Mouse (Mus musculus) E14TG2a.4 (cell line): ENCODE results near the gene Asic3.

Experiments used
- H3K27me3 ChIP-seq: 2 replicates; pipeline ENCODE4 v1.6.1; 2014; ENCODE audit warnings: low read length, control low read depth; ENCODE audit not compliant: insufficient read depth
- H3K36me3 ChIP-seq: 2 replicates; pipeline ENCODE4 v1.6.1; 2014; ENCODE audit warnings: low read length, control low read depth; ENCODE audit not compliant: insufficient read depth
- H3K4me1 ChIP-seq: replicated peaks from 2 replicates; pipeline ENCODE4 v1.6.1; 2014; ENCODE audit warnings: low read depth, low read length, control low read depth
- H3K4me3 ChIP-seq: replicated peaks from 2 replicates; pipeline ENCODE4 v1.5.1; 2014; ENCODE audit warnings: mild to moderate bottlenecking, low read length
- H3K9me3 ChIP-seq: 2 replicates; pipeline ENCODE4 v1.6.1; 2014; ENCODE audit warnings: low read length, control low read depth
- CTCF ChIP-seq: conservative IDR thresholded peaks from 2 replicates; pipeline ENCODE4 v1.5.1; 2014; ENCODE audit warnings: low read length
- NANOG ChIP-seq: IDR thresholded peaks from 2 replicates; pipeline ENCODE4 v1.6.1; 2014; ENCODE audit warnings: borderline replicate concordance, low read length, mixed read lengths
- POU5F1 ChIP-seq: IDR thresholded peaks from 2 replicates; pipeline ENCODE4 v1.6.1; 2014; ENCODE audit warnings: low read length, borderline replicate concordance

Asic3 gene

GRCm38 (mm10) chr5:24427285-24427633 lies 14.1 kb downstream of the Asic3 start:
- Histone ChIP-seq H3K36me3 (peaks cover 28% of the 10 kb centered on the region), H3K9me3 (peaks cover 7% of the 10 kb centered on the region), H3K27me3 (peaks cover 38% of the 10 kb centered on the region), H3K4me1 (peaks cover 63% of the 10 kb centered on the region), H3K4me3 (peak overlapping the region; percentile 81)
- TF ChIP-seq NANOG (no peak), CTCF (no peak), POU5F1 (no peak)

DNA sequence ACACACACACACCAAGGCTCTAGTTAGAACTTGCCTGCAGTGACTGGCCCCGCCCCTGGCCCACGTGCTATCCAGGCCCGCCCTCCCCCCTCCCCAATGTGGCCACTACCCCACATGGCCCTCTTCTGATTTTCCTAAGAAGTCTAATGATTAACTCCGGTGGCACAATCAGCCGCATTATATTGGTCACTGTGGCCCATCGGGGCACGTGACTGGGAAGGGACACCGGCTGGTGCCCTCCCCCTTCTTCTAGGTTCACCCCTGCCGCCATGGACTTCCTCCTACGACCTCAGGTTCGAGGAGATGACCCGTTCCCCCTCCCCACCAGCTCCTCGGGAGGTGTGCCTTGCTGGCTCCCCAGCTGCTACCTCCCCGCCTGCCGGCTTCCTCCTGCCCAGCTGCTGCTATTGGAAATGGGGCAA lies 14.8 kb downstream of the Asic3 start:
- TF ChIP-seq NANOG (no peak), CTCF (no peak), POU5F1 (no peak)
- peaks cover 38% of the 10 kb centered on the region for H3K27me3 ChIP-seq
- peaks cover 35% of the 10 kb centered on the region for H3K36me3 ChIP-seq
- H3K9me3 ChIP-seq, result peaks cover 7% of the 10 kb centered on the region
- H3K4me3 ChIP-seq, result peak overlapping the region; percentile 66
- H3K4me1 ChIP-seq, result peaks cover 64% of the 10 kb centered on the region

DNA sequence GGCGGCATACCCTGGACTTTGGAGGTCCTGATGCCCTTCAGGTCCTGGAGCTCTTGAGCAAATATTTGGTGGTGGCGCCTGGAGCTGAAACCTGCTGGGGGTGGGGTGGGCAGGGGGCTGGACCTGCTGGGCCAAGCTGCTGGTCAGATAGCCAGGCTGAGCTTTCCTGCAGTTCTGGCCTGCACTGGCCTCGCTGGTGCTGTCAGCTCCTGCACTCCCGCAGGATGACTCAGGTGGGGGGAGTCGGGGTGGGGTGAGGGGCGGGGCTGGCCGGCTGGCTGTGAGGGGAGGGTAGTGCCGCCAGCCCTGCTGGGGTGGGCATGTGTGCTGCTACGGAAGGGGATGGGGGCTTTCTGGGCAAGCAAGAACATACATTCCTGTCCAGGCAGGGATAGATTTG lies 15.4 kb downstream of the Asic3 start:
- H3K27me3 ChIP-seq, result peaks cover 38% of the 10 kb centered on the region
- H3K36me3 ChIP-seq, result peaks cover 38% of the 10 kb centered on the region
- peaks cover 7% of the 10 kb centered on the region for H3K9me3 ChIP-seq
- TF ChIP-seq NANOG (no peak), CTCF (no peak), POU5F1 (no peak)
- peak overlapping the region; percentile 66 for H3K4me3 ChIP-seq
- peaks cover 65% of the 10 kb centered on the region for H3K4me1 ChIP-seq

GRCm38 (mm10) chr5:24433993-24434392 lies 20.8 kb downstream of the Asic3 start:
- peaks cover 3% of the 10 kb centered on the region; the same call in 1 of the 2 replicates for H3K27me3 ChIP-seq
- no peaks in the 10 kb centered on the region for H3K9me3 ChIP-seq
- no peak for TF ChIP-seq POU5F1
- no peak for TF ChIP-seq NANOG
- no peak for TF ChIP-seq CTCF
- H3K4me1 ChIP-seq, result peaks cover 43% of the 10 kb centered on the region
- H3K36me3 ChIP-seq, result peaks cover 43% of the 10 kb centered on the region
- H3K4me3 ChIP-seq, result peak overlapping the region; percentile 70

DNA sequence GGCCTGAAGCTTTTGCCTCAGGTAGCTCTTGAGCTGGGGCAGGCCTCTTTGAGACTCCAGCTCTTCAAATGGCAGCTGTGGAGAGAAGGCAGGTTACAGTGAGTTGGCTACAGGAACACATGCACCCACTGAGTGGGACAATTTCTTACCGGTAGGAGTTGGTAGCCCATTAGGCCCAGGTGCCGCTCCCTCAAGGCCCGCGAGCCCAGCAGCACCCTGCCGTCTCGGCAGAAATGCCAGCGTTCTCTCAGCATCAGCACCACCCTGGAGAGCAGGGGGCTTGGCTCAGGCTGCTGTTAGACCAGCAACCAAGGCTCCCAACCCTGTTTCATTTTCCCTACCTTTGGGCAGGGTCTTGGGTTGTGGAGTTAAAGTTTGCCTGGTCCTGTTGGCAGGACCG lies 28.0 kb downstream of the Asic3 start:
- TF ChIP-seq CTCF (no peak), POU5F1 (no peak), NANOG (no peak)
- peaks cover 60% of the 10 kb centered on the region for H3K4me1 ChIP-seq

DNA sequence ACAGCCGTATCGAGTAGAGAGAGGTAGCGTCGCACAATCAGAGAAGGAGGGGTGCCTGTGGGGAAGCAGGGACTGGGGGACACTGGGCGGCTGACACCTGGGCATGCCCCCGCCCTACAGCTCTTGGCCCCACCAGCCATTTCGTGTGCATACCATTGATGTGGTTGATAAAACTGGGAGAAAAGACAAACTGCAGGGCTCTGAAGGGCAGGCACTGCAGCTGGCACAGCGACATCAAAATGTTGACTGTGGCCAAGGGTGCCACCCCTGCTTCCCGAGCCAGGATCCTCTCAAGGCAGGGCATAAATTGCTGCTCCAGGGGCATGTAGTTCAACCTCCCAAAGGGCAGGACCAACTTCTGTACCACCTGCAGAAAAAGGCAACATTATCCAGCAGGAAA lies 28.8 kb downstream of the Asic3 start:
- peaks cover 56% of the 10 kb centered on the region for H3K36me3 ChIP-seq
- peaks cover 66% of the 10 kb centered on the region for H3K4me1 ChIP-seq
- TF ChIP-seq NANOG (no peak), CTCF (no peak), POU5F1 (no peak)
- H3K27me3 ChIP-seq, result no peaks in the 10 kb centered on the region
- H3K4me3 ChIP-seq, result no peak overlapping the region
- no peaks in the 10 kb centered on the region for H3K9me3 ChIP-seq

More for the DNA sequence above, 28.0 kb downstream of the Asic3 start:
- H3K9me3 ChIP-seq, result no peaks in the 10 kb centered on the region
- peaks cover 56% of the 10 kb centered on the region for H3K36me3 ChIP-seq
- H3K4me3 ChIP-seq, result no peak overlapping the region
- H3K27me3 ChIP-seq, result no peaks in the 10 kb centered on the region

DNA sequence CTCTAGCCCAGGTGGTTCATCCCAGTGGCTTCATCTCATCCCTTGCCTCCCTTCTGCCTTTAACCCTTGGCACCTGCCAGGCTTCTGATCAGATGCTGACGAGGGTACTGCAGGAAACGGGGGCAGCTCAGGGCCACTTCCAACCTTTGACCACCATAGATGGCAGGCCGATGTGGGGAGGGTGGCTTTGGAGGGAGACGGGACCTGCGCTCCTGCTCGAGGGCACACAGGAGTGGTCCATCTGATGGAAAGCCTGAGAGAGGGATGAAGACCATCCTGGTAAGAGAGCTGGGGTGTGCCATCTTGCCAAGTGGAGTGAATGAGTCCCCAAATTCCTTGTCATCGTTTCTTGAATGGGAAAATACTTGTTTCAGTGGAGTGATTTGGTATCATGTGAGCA lies 30.0 kb downstream of the Asic3 start:
- Histone ChIP-seq H3K27me3 (no peaks in the 10 kb centered on the region), H3K9me3 (no peaks in the 10 kb centered on the region), H3K4me3 (0 out of 2 replicates have a peak overlapping the region, but pooled peaks have one; percentile 98), H3K4me1 (peaks cover 76% of the 10 kb centered on the region), H3K36me3 (peaks cover 56% of the 10 kb centered on the region)
- TF ChIP-seq NANOG, result no peak
- TF ChIP-seq POU5F1, result no peak
- no peak for TF ChIP-seq CTCF

DNA sequence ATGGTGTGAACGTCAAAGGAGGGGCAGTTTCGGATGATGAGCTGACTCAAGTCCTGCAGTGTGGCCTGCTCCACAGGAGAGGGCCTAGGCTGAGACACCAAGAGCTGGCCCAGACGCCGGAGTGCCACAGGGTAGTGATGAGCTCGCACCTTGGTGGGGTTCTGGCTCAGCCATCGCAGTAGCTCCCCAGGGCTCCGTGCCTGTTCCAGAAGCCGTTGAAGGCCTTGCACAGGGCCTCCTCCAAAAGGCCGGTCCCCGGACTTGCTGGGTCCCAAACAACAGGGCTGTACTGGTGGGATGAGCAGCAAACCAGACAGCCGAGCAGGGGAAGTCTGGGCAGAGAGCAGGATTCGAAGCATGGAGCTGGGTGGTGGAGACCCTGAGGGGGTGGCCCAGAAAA lies 30.7 kb downstream of the Asic3 start:
- no peaks in the 10 kb centered on the region for H3K9me3 ChIP-seq
- TF ChIP-seq CTCF (no peak), POU5F1 (no peak), NANOG (no peak)
- H3K4me3 ChIP-seq, result peak overlapping the region; percentile 98
- peaks cover 6% of the 10 kb centered on the region; the same call in 1 of the 2 replicates for H3K27me3 ChIP-seq
- H3K4me1 ChIP-seq, result peaks cover 78% of the 10 kb centered on the region
- peaks cover 51% of the 10 kb centered on the region for H3K36me3 ChIP-seq
